Mouse (Mus musculus): ENCODE data around the gene Ubl5. TPM values are rescaled to one million over a fixed set of nuclear protein-coding genes. Genes with fewer than 3 reads are reported as not detected.
A peak's percentile ranks its signal among the peaks of the same experiment; 100 is the strongest.
"Not testable (repeated sequence)": the region's sequence is repeated elsewhere in the genome, so short reads cannot be mapped to it uniquely, and the experiment has no call there.

Ubl5 gene
- total RNA-seq, 2 experiments from 2014 or later, result 346 to 360 TPM

- intact Hi-C loops (cut with DNase I), result no loop called here
- no peak for DNase-seq (ENCODE audit: low spot score in 2 of 2)
Measured at GRCm38 (mm10) chr9:20689403-20689802, 46.7 kb downstream of the Ubl5 start.

DNA sequence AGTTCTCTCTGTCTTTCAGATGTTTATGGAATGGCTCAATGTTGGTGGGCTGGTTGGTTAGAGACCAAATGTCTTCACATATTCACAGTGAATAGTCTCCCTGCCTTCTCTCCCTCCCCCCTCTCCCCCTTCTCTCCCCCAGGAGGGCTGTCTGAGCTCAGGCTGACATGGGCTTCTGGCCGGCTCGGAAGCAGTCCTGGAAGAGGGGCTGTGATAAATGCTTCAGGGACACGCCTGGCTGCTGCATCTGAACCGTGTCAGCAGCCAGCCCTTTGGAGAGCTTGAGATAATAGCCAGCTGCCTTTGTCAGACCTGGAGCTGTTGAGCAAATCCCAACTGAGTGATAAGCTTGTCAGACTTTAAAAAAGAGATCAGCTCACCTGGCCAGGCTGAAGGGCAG, 47.2 kb downstream of the Ubl5 start:
- intact Hi-C loops (cut with DNase I), result no loop called here
- no peak for DNase-seq (ENCODE audit: low spot score in 2 of 2)

DNA sequence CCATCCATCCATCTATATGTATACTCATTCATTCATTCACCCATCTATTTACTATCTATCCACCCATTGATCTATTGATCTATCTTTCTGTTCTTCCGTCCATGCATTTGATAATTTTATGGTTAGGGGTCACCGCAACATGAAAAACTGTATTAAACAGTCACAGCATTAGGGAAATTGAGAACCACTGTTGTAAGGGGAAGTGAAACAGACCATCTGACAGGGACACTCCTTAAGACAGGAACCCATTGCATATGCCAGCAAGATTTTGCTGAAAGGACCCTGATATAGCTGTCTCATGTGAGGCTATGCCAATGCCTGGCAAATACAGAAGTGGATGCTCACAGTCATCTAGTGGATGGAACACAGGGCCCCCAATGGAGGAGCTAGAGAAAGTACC, 47.8 kb downstream of the Ubl5 start:
- DNase-seq (ENCODE audit: low spot score in 2 of 2); intact Hi-C loops (cut with DNase I): not testable (repeated sequence)

DNA sequence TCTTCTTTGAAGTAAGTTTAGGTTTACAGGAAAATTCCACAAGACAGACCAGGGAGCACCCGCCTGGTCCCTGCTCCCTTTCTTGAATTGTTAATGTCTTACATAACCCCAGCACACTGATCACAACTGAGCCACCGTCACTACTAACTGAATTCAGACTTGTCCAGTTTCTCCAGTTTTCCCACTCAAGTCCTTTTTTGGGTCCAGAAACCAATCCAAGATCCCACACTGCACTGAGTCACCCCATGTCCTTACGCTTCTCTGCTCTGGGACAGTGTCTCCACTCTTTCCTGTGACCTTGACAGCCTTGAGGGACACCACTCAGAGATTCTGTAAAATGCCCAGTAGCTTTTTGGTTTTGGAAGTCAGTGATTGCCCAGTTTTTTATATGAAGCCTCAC, 50.2 kb downstream of the Ubl5 start:
- DNase-seq (ENCODE audit: low spot score in 2 of 2), result no peak
- intact Hi-C loops (cut with DNase I), result no loop called here

DNA sequence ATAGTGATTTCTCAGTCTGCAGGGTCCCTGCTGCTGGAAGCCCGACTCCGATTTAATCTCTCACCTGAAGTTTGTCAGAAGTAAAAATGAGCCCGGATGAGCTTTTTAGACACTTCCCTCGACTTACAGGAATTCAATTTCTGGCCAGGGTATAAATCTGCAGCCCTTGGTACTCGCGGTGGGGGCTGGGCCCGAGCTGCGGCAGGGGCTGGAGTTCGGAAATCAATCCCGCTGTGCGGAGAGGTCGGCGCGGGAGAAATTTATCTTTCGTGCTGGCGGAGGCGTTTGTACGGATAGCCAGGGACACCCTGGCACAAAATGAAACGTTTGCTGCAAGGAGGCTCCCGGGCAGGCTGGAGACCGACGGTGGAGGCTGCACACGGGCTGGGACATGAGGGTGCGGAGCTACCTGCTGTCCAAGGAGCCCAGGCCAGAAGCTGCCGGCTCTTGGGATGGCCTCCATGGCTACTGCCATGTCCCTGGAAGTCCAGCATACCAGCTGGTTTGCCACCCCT, 52.1 kb downstream of the Ubl5 start:
- intact Hi-C loops (cut with DNase I), result no loop called here
- DNase-seq (ENCODE audit: low spot score in 2 of 2), result no peak

DNA sequence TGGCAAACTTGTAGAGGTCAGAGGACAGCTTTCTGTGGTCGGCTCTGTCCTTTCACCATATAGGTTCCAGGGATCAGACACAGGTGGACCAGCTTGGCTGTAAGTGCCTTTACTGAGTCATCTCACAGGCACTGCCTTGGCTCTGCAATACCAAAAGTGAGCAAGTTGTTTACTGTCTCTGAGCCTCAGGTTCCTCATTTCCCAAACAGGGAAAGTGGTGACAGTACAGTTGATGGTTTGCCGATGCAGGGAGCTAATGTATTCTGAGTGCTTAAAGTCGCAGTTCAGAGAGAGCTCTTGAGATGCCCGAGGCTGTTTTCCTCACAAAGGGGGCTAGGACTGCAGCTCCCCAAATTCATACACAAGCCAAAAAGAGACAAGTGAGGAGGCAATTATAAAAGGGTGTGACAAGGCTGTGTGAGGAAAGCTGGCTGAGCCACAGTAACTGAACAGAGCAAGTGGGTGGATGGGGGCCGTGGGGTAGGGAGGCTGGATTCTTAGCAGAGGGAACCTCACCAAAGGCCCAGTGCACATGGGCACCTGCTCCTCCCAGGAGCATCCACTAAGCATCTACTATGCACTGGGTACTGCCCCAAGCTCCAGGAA, 53.5 kb downstream of the Ubl5 start:
- intact Hi-C loops (cut with DNase I), result no loop called here
- peak in 1 of 2 experiments; percentile 44 for DNase-seq (ENCODE audit: low spot score in 2 of 2)

Other genes starting within 250 kb of the Ubl5 start
- 10 to 100 TPM; 24.4 to 26.6 TPM for gene Zfp26, start 182.7 kb upstream of the Ubl5 start, total RNA-seq (2021)
- gene Zfp426, start 150.1 kb upstream of the Ubl5 start, total RNA-seq (2021), result 10 to 100 TPM; 29.2 to 29.5 TPM
- 10 to 100 TPM; 46.3 to 46.6 TPM for gene Zfp266, start 121.5 kb upstream of the Ubl5 start, total RNA-seq (2021)
- gene Zfp846, start 61.6 kb upstream of the Ubl5 start, total RNA-seq (2021), result 10 to 100 TPM; 18.3 to 24.4 TPM
- 10 to 100 TPM; 16.8 to 16.9 TPM for gene Fbxl12, start 1.9 kb downstream of the Ubl5 start, total RNA-seq (2021)
- gene Pin1, start 9.2 kb downstream of the Ubl5 start, total RNA-seq (2021), result 10 to 100 TPM; 46.0 to 46.7 TPM
- 100 to 1,000 TPM; 205 to 210 TPM for gene Olfm2, start 103.5 kb downstream of the Ubl5 start, total RNA-seq (2021)
- gene Col5a3, start 172.2 kb downstream of the Ubl5 start, total RNA-seq (2021), result 1 to 10 TPM; 1.8 to 1.9 TPM
- gene Rdh8, start 175.6 kb downstream of the Ubl5 start, total RNA-seq (2021), result not detected
- 10 to 100 TPM; 54.4 to 57.9 TPM for gene A230050P20Rik, start 225.8 kb downstream of the Ubl5 start, total RNA-seq (2021)
- gene Angptl6, start 236.8 kb downstream of the Ubl5 start, total RNA-seq (2021), result 10 to 100 TPM; 10.3 to 11.1 TPM
- 10 to 100 TPM; 22.8 to 25.7 TPM for gene Ppan, start 245.3 kb downstream of the Ubl5 start, total RNA-seq (2021)

Measured in left cerebral cortex, postnatal 14 days (tissue).